Mouse (Mus musculus) thymus, adult 2 months (tissue): ENCODE results near the gene B4galt5. TPM values are rescaled to one million over a fixed set of nuclear protein-coding genes. Genes with fewer than 3 reads are reported as not detected.
A peak's percentile ranks its signal among the peaks of the same experiment; 100 is the strongest.

Experiments used
- DNase-seq: peaks from one replicate; pipeline ENCODE4 v3.0.0; 2021
- H3K27ac ChIP-seq: fragments of 200-500 bp; 2 replicates; pipeline ENCODE4 v1.5.1; 2012; ENCODE audit warnings: low read length, control low read depth; ENCODE audit not compliant: control insufficient read depth, insufficient read depth
- H3K27me3 ChIP-seq: fragments of 200-500 bp; 2 replicates; pipeline ENCODE4 v1.6.1; 2012; ENCODE audit warnings: mild to moderate bottlenecking, low read length, moderate library complexity, mixed read lengths; ENCODE audit not compliant: control insufficient read depth, insufficient read depth
- H3K36me3 ChIP-seq: fragments of 200-500 bp; 2 replicates; pipeline ENCODE4 v1.6.1; 2012; ENCODE audit warnings: mild to moderate bottlenecking, low read length, moderate library complexity; ENCODE audit not compliant: control insufficient read depth, insufficient read depth
- H3K4me1 ChIP-seq: fragments of 200-500 bp; replicated peaks from 2 replicates; pipeline ENCODE4 v1.6.1; 2012; ENCODE audit warnings: low read length; ENCODE audit not compliant: control insufficient read depth, insufficient read depth
- H3K4me3 ChIP-seq: fragments of 200-500 bp; 2 replicates; pipeline ENCODE4 v1.5.1; 2012; ENCODE audit warnings: mild to moderate bottlenecking, low read length, control low read depth, moderate library complexity; ENCODE audit not compliant: control insufficient read depth, insufficient read depth
- CTCF ChIP-seq: fragments of 200-500 bp; IDR thresholded peaks from 2 replicates; pipeline ENCODE4 v1.5.1; 2012; ENCODE audit warnings: mild to moderate bottlenecking, control low read depth, low read length, moderate library complexity, borderline replicate concordance; ENCODE audit not compliant: control insufficient read depth, poor library complexity, insufficient read depth; ENCODE audit errors: extremely low read depth
- POLR2A ChIP-seq: fragments of 200-500 bp; IDR thresholded peaks from 2 replicates; pipeline ENCODE4 v1.6.1; 2012; ENCODE audit warnings: mild to moderate bottlenecking, low read length, control low read depth, moderate library complexity; ENCODE audit not compliant: control insufficient read depth, poor library complexity, insufficient read depth; ENCODE audit errors: extremely low read depth
- WGBS: fragments of 180-500 bp; shearing (Covaris S2); methylation state at CpG from one replicate; pipeline ENCODE4 v1.1.7; 2018; 5-methylcytosine and 5-hydroxymethylcytosine counted together
- polyA plus RNA-seq: library from polyadenylated mRNA; depleted of rRNA; stranded (reverse); fragments of >200 nt; gene quantifications from 2 replicates; pipeline ENCODE4 v1.2.3, GENCODE M21; 2012

B4galt5 gene
- polyA plus RNA-seq, 1 experiment: 10.9 TPM

DNA sequence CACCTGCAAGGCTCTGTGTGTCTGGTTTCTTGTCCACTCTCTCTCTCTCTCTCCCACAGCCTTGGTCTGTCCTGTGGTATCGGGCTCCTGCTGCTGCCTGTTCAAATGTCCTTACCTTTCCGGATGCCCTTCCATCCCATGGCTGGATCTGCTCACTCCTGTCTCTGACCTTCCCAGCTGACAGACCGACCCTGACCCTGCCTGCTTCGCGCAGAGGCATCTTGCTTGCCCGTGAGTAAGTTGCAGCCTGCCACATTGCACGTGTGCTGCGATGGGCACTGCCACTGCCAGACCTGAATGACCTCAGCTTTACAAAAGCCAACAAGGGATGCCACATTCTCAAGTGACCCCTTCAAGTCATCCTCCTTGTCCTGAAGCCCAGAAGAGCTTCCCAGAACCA, 27.6 kb downstream of the B4galt5 start:
- WGBS: over 99% methylated on average over 8 of the region's 8 CpGs
- H3K4me3 ChIP-seq: no peak overlapping the region
- peaks cover 16% of the 10 kb centered on the region for H3K4me1 ChIP-seq
- no peaks in the 10 kb centered on the region for H3K36me3 ChIP-seq
- H3K27ac ChIP-seq: no peak overlapping the region
- no peaks in the 10 kb centered on the region for H3K27me3 ChIP-seq
- no peak for DNase-seq
- TF ChIP-seq CTCF (no peak), POLR2A (no peak)

- Histone ChIP-seq H3K27me3 (no peaks in the 10 kb centered on the region), H3K4me3 (no peak overlapping the region), H3K4me1 (peaks cover 30% of the 10 kb centered on the region), H3K36me3 (no peaks in the 10 kb centered on the region), H3K27ac (no peak overlapping the region)
- no peak for TF ChIP-seq CTCF
- TF ChIP-seq POLR2A: no peak
- DNase-seq: no peak
- 11% methylated on average over 5 of the region's 5 CpGs for WGBS
These were observed 30.0 kb downstream of the B4galt5 start for GRCm38 (mm10) chr2:167318981-167319380.

- no peak overlapping the region for H3K4me3 ChIP-seq
These were observed 32.2 kb downstream of the B4galt5 start for GRCm38 (mm10) chr2:167316724-167317187.

GRCm38 (mm10) chr2:167314491-167314890, 34.5 kb downstream of the B4galt5 start:
- no peak overlapping the region for H3K4me3 ChIP-seq
- H3K27me3 ChIP-seq: no peaks in the 10 kb centered on the region
- WGBS: 94% methylated on average over 8 of the region's 8 CpGs
- no peak for TF ChIP-seq POLR2A
- TF ChIP-seq CTCF: no peak
- no peak for DNase-seq
- H3K4me1 ChIP-seq: peaks cover 42% of the 10 kb centered on the region
- H3K36me3 ChIP-seq: no peaks in the 10 kb centered on the region
- H3K27ac ChIP-seq: no peak overlapping the region

More at GRCm38 (mm10) chr2:167316724-167317187, 32.2 kb downstream of the B4galt5 start:
- Histone ChIP-seq H3K4me1 (peaks cover 42% of the 10 kb centered on the region), H3K27me3 (no peaks in the 10 kb centered on the region), H3K27ac (no peak overlapping the region), H3K36me3 (no peaks in the 10 kb centered on the region)
- WGBS: 64% methylated on average over 3 of the region's 3 CpGs
- DNase-seq: peak; percentile 39
- TF ChIP-seq CTCF: no peak

DNA sequence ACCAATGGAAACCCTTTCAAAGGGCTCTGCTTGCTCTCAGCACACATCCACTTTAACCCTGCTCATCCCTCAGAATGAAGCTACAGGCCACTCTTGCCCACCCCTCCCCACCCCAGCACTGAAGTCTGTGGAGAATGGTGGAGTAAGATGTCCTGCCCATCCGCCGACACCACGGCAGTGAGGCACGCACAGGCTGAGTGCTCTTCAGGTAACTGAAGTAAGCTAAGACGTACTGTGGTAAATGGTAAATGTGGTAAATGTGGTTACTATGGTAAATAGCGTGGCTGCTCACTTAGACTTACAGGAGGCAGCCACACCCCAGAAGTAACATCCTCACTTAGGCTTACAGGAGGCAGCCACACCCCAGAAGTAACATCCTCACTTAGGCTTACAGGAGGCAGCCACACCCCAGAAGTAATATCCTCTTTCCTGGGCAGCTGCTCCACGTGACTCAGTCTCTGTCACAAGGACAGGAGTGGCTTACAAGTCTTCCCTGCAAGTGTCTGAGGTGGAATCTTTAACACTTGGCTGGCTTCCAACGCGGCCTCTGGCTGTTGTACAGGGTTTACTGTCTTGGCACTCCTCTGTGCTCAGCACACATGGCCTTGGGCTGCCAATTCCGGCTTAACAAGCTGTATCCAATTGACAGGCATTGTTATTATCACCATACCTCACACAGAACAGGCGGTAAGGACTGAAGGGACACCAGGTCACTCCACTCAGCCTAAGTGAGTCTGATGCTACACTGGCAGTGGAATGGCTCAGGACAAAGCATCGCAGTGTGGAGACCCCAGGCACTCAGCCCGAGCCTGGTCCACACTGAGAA, 35.3 kb downstream of the B4galt5 start:
- Histone ChIP-seq H3K36me3 (no peaks in the 10 kb centered on the region), H3K4me3 (no peak overlapping the region), H3K4me1 (peaks cover 38% of the 10 kb centered on the region), H3K27me3 (no peaks in the 10 kb centered on the region), H3K27ac (peak overlapping the region; percentile 23; the same call in 1 of the 2 replicates)
- peak; percentile 21 for DNase-seq
- 56% methylated on average over 13 of the region's 13 CpGs for WGBS
- TF ChIP-seq CTCF (no peak), POLR2A (no peak)

- Histone ChIP-seq H3K27me3 (no peaks in the 10 kb centered on the region), H3K27ac (no peak overlapping the region), H3K36me3 (no peaks in the 10 kb centered on the region), H3K4me3 (no peak overlapping the region), H3K4me1 (peaks cover 22% of the 10 kb centered on the region)
- 95% methylated on average over 1 of the region's 1 CpGs for WGBS
- no peak for TF ChIP-seq CTCF
- TF ChIP-seq POLR2A: no peak
- DNase-seq: no peak
These were observed 38.9 kb downstream of the B4galt5 start for GRCm38 (mm10) chr2:167310121-167310520.
